Mouse (Mus musculus) regulatory T cell (primary cell): ENCODE results near the gene B3galt5.

Source experiments
- in situ Hi-C: fragments of 300-600 bp; cut with MboI, MseI; formaldehyde crosslinking; loops from one replicate; pipeline ENCODE4 v1.15.1; 2025; ENCODE audit warnings: high pct_unique_total_duplicates

Gene B3galt5

DNA sequence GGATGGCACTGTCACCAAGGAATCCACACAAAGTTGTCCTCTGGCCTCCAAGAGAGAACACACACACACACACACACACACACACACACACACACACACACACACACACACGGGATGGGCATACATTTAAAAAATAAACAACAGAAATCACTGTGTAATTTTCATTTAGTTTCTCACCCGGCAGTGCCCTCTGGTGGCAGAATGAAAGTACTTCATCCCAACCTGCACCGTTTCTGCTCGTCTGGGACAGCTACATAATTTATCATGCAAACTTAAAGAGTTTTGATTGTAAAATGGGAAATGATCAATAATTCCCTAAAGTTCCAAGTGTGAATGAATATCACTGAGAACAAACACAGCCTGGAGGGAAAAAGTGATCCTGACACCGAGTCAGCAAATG is 105.7 kb downstream of the B3galt5 start:
- in situ Hi-C loops, result loop anchor here (5.0 kb wide), 1 partner anchor 114 kb away; no protein-coding TSS in a partner anchor

DNA sequence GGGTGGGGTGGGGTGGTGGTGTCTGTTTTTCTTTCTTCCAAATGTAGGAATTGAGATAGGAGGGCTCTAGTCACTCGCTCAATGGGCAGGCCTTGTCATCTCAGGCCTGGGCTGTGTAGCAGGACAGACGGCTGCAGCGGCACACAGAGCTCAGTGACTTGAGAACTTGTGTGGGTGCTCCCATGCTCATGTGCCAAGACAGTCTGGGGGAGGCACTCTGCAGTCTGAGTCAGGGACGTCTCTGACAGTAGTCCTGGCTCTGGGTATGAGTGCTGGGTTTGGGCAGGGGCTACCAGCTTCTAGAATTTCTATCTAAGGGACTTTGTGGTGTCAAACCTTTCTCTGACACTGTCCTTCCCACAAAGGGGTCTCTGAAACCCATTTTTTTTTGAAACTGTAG is 106.3 kb downstream of the B3galt5 start:
- in situ Hi-C loops, result loop anchor here (5.0 kb wide), 1 partner anchor 115 kb away; no protein-coding TSS in a partner anchor

DNA sequence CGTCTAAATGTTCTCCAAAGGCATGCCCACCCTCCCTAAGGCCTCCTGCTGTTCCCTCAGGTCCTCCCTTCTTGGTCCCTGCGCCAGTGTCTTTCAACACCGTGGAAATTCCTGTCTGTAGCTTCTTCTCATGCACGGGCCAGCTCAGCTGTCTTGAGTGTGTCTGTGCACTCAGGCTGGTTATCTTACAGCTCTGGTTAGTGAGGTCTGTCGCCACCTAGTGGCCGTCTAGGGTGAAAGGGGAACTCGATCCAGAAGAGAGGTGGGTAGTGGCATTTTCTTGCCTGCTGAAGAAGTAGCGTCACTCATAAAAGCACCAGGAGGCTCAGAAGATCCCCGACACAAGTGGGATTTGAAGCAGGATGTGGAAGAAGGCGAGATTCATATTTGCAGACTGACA is 109.5 kb downstream of the B3galt5 start:
- in situ Hi-C loops, result no loop called here

DNA sequence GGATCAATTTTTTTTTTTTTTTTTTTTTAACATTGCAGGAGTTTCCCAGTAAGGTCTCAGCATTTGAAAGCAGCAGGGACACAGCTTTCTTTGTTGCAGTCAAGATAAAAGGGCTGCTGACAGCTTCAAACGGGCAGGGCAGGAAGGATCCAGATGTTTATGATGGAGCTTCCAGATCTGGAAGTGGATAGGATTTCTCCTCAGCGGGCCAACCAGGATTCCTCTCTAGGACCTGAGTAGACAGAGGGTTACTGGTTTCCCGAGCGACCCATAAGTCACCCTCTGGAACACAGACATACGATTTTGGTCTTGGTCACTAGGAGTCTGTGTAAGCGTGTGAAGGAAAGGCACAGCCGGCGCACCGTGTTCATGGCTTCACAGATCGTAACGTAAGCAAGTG is 112.5 kb downstream of the B3galt5 start:
- in situ Hi-C loops, result no loop called here

DNA sequence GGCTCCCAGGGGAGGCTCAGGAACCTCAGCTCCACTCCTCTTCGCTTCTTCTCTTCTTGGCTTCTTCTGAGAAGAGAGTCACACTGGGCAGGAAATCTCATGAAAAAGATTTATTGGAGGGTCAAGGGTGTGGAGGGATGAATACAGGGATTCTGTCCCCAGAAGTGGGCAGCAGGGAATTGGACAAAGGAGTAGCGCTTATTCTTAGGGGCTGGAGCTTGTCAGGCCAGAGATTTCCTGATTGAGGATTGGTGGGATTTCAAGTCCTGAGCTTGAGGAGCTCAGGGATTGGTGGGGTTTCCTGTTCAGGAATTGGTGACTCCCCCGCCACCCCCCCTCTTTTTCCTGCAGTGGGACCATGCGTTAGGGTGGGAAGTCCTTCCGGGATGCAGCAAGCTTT is 113.2 kb downstream of the B3galt5 start:
- in situ Hi-C loops, result no loop called here

DNA sequence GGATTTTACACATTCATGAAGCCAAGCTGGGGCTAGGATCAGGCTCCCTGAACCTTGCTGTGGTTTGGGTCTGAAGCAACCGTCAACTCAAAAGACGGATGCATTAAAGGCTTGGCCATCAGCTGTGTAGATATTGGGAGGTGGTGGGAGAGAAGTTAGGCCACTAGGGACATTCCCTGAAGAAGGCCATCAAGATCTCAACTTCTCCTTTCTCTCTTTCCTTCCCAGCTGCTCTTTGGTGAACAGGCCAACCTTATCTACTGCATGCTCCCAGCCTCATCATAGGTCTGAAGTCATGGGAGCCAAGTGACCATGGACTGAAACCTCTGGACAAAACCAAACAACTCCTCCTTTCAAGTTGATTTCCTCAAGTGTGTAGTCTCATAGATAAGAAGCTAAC is 115.9 kb downstream of the B3galt5 start:
- in situ Hi-C loops, result no loop called here

DNA sequence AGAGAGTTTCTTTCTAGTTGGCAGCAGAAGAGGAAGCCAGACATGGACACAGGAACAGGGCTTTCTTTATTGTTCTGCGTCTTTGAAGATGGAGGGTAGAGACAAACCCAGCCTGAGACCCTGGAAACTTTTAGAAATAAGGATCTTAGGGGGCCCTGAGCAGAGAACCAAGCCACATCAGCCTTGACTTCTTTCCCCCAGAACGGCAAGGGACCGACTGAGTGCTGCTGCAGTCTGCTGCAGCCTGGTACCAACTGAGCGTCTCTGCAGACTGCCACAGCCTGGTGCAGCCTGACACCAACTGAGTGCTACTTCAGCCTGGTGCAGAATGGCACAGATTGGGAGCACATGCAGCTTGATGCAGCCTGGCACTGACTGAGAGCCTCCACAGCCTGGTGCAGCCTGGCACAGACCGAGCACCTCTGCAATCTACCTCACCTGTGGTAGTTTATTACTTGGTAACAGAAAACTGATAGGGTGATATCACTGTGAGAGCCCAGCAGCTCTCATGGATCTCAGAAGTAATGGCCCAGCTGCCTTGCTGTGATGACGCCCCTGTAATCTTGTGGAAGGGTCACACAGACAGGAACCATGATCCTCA is 117.8 kb downstream of the B3galt5 start:
- in situ Hi-C loops, result no loop called here

DNA sequence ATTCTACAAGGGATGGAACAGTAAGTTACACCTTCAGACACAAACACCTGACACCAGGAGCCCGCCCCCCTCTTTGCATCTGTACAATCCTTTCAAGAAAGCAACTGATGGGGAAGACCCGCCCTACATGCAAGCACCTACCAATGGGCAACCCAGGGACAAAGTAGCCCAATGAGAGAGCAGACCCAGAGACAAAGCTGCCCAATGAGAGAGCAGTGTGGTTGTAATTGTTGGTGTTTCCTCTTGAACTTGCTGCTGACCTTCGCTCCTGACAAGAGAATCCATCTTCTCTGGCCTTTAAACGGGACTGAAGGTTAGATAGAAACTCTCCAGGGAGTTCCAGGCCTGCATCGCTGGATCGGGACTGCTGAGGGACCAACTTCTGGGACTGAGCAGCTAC is 118.4 kb downstream of the B3galt5 start:
- in situ Hi-C loops, result no loop called here

DNA sequence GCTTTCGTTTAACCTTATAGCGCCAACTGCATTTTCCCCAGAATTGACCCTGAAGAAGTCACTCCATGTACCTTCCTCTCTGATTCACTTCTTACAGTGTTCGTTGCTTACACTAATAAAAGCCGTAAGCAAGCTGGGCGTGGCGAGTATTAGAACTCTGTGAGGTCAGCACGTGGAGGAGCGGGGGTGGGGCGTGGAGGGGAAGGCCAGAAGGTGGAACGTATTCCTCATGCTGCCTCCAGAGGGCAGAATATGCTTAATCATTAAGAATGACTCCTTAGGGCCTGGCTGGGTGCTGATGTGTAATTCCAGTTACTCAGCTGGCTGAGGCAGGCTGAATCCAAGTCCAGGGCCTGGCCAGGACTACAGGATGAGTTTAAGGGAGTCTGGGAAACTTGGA is 122.3 kb downstream of the B3galt5 start:
- in situ Hi-C loops, result no loop called here

DNA sequence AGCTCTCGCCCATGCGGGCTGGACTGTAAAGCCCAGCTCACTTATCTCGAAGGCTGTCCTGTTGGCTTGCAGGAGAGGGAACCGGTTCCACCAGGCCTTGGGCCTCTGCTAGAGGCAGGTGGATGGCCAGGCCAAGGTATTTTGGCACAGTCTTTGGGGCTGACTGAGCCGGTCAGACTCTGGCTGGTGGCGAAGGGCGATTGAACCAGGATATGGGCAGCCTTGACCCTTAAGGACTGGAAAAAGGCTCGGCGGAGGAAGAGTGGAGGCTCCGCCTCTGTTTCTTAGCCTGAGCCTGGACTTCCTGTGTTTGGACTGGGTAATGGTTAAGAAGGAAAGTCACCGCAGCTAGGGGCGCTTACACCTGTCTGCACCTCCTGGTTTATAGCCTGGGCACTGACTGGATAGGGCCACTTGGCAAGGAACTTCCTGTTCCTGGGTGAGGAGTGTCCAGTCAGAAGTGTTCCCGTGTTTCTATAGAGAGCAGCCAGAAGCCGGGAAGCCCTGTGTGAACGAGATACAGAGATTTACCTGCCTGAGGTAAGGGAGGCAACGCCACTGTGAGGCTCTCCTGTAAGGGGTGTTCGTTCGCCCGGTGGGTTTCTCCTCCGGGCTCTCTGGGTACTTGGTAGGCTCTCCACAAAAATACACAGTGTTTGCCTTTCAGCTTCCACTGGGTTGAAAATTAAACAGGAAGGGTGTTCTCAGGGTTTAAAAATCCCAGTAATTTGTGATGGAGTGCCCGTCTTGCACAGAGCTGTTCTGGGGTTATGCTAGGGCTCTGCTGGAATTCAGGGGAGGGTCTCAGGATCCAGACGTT is 125.9 kb downstream of the B3galt5 start:
- in situ Hi-C loops, result loop anchor here (5.0 kb wide), 1 partner anchor 306 kb away; no protein-coding TSS in a partner anchor

DNA sequence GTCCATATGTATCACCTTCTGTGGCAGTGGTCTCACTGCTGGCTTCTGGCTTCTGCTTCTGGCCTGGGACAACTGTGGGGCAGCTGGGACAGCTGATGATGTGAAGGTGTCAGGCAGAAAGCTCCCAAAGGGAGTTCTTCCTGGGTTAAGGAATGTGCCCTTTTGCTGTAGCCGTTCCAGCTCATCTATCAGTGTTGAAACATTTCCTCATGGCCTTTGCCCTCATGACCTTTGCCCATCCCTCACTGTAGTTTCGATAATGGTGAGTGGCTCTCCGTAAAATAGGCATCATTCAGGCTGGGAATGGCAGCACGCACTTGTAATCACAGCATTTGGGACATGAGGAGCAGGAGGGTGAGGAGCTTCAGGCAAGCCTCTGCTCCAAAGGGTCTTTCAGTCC is 127.3 kb downstream of the B3galt5 start:
- in situ Hi-C loops, result loop anchor here (5.0 kb wide), 1 partner anchor 304 kb away; no protein-coding TSS in a partner anchor

DNA sequence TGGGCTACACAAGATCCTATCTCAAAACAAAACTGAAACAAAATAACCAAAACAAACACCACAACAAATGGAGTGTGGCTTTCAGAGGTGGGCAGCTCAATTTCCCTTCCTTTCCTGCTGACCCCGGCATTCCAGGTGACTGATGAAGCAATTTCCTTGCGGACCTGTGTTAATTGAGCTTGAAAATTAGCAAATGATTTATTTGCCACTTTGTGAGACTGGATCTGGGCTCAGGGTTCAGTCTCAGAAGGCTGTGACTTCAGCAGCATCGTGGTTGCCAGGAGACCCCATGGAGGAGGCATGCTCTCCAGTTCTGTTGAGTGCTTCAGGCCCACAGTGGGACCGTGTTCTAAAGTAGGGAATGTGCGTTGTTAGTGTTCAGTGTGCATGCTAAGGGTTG is 127.7 kb downstream of the B3galt5 start:
- in situ Hi-C loops, result loop anchor here (5.0 kb wide), 1 partner anchor 304 kb away; no protein-coding TSS in a partner anchor

DNA sequence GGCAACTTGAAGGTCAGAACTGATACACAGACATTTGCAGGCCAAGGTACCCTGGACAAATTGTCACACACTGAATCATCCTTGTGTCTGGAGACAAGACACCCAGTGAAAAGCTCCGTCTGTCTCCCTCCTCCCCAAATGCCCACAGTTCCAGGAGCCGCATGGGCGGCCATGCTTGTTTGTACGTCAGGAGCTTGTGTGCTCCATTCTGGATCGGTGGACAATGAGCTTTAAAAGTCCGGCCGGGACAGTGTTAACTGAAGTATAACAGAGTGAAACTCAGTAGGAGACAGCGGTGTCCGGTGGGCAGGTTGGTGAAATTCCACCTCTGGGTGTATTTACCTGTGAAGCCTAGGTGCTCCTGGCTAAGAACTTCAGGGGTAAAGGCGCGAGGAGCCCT is 129.3 kb downstream of the B3galt5 start:
- in situ Hi-C loops, result loop anchor here (5.0 kb wide), 1 partner anchor 302 kb away; no protein-coding TSS in a partner anchor
